Mouse (Mus musculus) ES-Bruce4 (cell line): Measurements from ENCODE around the gene Fam171a2. TPM values are rescaled to one million over a fixed set of nuclear protein-coding genes. Genes with fewer than 3 reads are reported as not detected.

Experiments used
- H3K27ac ChIP-seq: 2 replicates; pipeline ENCODE4 v1.5.1; 2012; ENCODE audit warnings: low read length, inconsistent platforms; ENCODE audit not compliant: insufficient read depth
- H3K27me3 ChIP-seq: 2 replicates; pipeline ENCODE4 v1.6.1; 2012; ENCODE audit warnings: mild to moderate bottlenecking, low read length, inconsistent platforms; ENCODE audit not compliant: control insufficient read depth, poor library complexity, insufficient read depth, severe bottlenecking
- H3K36me3 ChIP-seq: 2 replicates; pipeline ENCODE4 v1.6.1; 2012; ENCODE audit warnings: inconsistent platforms, mild to moderate bottlenecking, low read length, moderate library complexity; ENCODE audit not compliant: control insufficient read depth, poor library complexity, insufficient read depth, severe bottlenecking
- H3K4me1 ChIP-seq: one replicate; pipeline ENCODE4 v1.8.1; 2011; ENCODE audit warnings: low read length; ENCODE audit not compliant: control insufficient read depth, insufficient read depth
- H3K4me3 ChIP-seq: 2 replicates; pipeline ENCODE4 v1.5.1; 2011; ENCODE audit warnings: low read depth, mild to moderate bottlenecking, low read length
- H3K9ac ChIP-seq: 2 replicates; pipeline ENCODE4 v1.6.1; 2012; ENCODE audit warnings: low read depth, mild to moderate bottlenecking, inconsistent platforms; ENCODE audit not compliant: poor library complexity, severe bottlenecking
- H3K9me3 ChIP-seq: replicated peaks from 2 replicates; pipeline ENCODE4 v1.6.1; 2012; ENCODE audit warnings: mild to moderate bottlenecking, low read length, inconsistent platforms; ENCODE audit not compliant: control insufficient read depth, poor library complexity, insufficient read depth, severe bottlenecking
- CTCF ChIP-seq: IDR thresholded peaks from one replicate; pipeline ENCODE4 v1.8.1; 2011; ENCODE audit warnings: low read depth, low read length
- EP300 ChIP-seq: IDR thresholded peaks from 2 replicates; pipeline ENCODE4 v1.6.1; 2011; ENCODE audit warnings: low read depth, low read length; ENCODE audit not compliant: insufficient read depth
- POLR2A ChIP-seq: IDR thresholded peaks from one replicate; pipeline ENCODE4 v1.8.1; 2011; ENCODE audit warnings: low read length; ENCODE audit not compliant: insufficient read depth
- polyA plus RNA-seq: library from polyadenylated mRNA; stranded (reverse); fragments of >200 nt; gene quantifications from 2 replicates; pipeline ENCODE4 v1.2.4, GENCODE M21; 2011; ENCODE audit warnings: low read depth; ENCODE audit not compliant: missing spikeins, insufficient read depth, insufficient read length

Gene Fam171a2
- polyA plus RNA-seq, 1 experiment: 5.4 TPM

- Histone ChIP-seq H3K4me3 (no peak overlapping the region), H3K36me3 (peaks cover 39% of the 10 kb centered on the region), H3K9ac (no peak overlapping the region), H3K9me3 (no peaks in the 10 kb centered on the region), H3K27ac (no peak overlapping the region), H3K27me3 (no peaks in the 10 kb centered on the region), H3K4me1 (peaks cover 8% of the 10 kb centered on the region)
- TF ChIP-seq CTCF (no peak), EP300 (no peak), POLR2A (no peak)
Observed at GRCm38 (mm10) chr11:102401898-102402500, 45.5 kb downstream of the Fam171a2 start.

- H3K4me1 ChIP-seq: peaks cover 7% of the 10 kb centered on the region
- no peak overlapping the region for H3K4me3 ChIP-seq
- H3K9ac ChIP-seq: no peak overlapping the region
- H3K27ac ChIP-seq: no peak overlapping the region
- H3K36me3 ChIP-seq: peaks cover 35% of the 10 kb centered on the region
- no peaks in the 10 kb centered on the region for H3K9me3 ChIP-seq
- H3K27me3 ChIP-seq: no peaks in the 10 kb centered on the region
- TF ChIP-seq POLR2A: no peak
- TF ChIP-seq CTCF: no peak
- no peak for TF ChIP-seq EP300
Observed at GRCm38 (mm10) chr11:102400513-102401084, 46.9 kb downstream of the Fam171a2 start.

GRCm38 (mm10) chr11:102399610-102400072 is 47.8 kb downstream of the Fam171a2 start:
- H3K4me1 ChIP-seq: peaks cover 7% of the 10 kb centered on the region
- peaks cover 25% of the 10 kb centered on the region for H3K36me3 ChIP-seq
- H3K27me3 ChIP-seq: no peaks in the 10 kb centered on the region
- TF ChIP-seq EP300 (no peak), POLR2A (no peak), CTCF (no peak)
- peak overlapping the region; percentile 30; the same call in 1 of the 2 replicates for H3K9ac ChIP-seq
- no peak overlapping the region for H3K27ac ChIP-seq
- H3K9me3 ChIP-seq: no peaks in the 10 kb centered on the region
- H3K4me3 ChIP-seq: peak overlapping the region; percentile 25

- Histone ChIP-seq H3K4me1 (peaks cover 9% of the 10 kb centered on the region), H3K9me3 (no peaks in the 10 kb centered on the region), H3K9ac (no peak overlapping the region; the same call in 1 of the 2 replicates), H3K27ac (no peak overlapping the region), H3K27me3 (no peaks in the 10 kb centered on the region), H3K4me3 (no peak overlapping the region), H3K36me3 (peaks cover 20% of the 10 kb centered on the region)
- TF ChIP-seq POLR2A (no peak), CTCF (no peak), EP300 (no peak)
Observed at GRCm38 (mm10) chr11:102399107-102399506, 48.4 kb downstream of the Fam171a2 start.

GRCm38 (mm10) chr11:102398007-102398825 is 49.3 kb downstream of the Fam171a2 start:
- H3K9me3 ChIP-seq: no peaks in the 10 kb centered on the region
- no peak overlapping the region for H3K4me3 ChIP-seq
- H3K9ac ChIP-seq: no peak overlapping the region
- peaks cover 9% of the 10 kb centered on the region for H3K4me1 ChIP-seq
- H3K27ac ChIP-seq: no peak overlapping the region
- TF ChIP-seq CTCF: no peak
- TF ChIP-seq EP300: no peak
- no peaks in the 10 kb centered on the region for H3K27me3 ChIP-seq
- peaks cover 11% of the 10 kb centered on the region for H3K36me3 ChIP-seq
